Mouse (Mus musculus): ENCODE measurements around the gene Tjap1. TPM values are rescaled to one million over a fixed set of nuclear protein-coding genes. Genes with fewer than 3 reads are reported as not detected.

Gene Tjap1
- polyA plus RNA-seq, 1 experiment from 2014 or later, result 46.4 TPM

DNA sequence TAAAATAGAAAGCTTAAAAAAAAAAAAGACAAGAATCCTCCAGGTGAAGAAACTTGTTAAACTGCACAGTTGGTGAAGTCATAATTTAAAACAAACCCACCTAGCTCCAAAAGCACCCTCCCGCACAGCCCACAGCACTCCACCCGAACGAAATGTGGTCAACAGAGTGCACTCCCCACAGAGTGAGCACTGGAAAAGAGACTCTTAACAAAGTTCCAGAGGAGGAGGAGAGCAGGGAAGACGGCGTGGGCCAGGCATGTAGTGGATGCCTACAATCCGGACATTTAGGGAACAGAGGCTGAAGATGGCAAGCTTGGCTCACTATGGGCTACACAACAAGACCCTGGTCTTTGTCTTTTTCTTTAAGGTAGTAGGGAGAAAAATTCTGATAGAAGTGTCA, 7.8 kb downstream of the Tjap1 start:
- Histone ChIP-seq H3K27me3 (ENCODE audit: control insufficient read depth, insufficient read depth, low read length) (no peaks in the 10 kb centered on the region), H3K4me3 (ENCODE audit: low read depth, low read length) (no peak overlapping the region), H3K9ac (replicated peaks; ENCODE audit: low read depth, low read length) (no peak overlapping the region), H3K9me3 (ENCODE audit: control insufficient read depth, low read depth, low read length) (no peaks in the 10 kb centered on the region), H3K36me3 (ENCODE audit: control insufficient read depth, insufficient read depth, low read length) (peaks cover 58% of the 10 kb centered on the region), H3K27ac (ENCODE audit: low read length) (no peak overlapping the region), H3K4me2 (replicated peaks; ENCODE audit: low read depth, low read length) (no peak overlapping the region), H3K4me1 (ENCODE audit: control insufficient read depth, insufficient read depth, low read length) (no peaks in the 10 kb centered on the region)
- WGBS, result 89% methylated on average over 6 of the region's 6 CpGs
- ATAC-seq (ENCODE audit: insufficient number of reproducible peaks, insufficient read depth, low FRiP score, low read depth), result no peak

DNA sequence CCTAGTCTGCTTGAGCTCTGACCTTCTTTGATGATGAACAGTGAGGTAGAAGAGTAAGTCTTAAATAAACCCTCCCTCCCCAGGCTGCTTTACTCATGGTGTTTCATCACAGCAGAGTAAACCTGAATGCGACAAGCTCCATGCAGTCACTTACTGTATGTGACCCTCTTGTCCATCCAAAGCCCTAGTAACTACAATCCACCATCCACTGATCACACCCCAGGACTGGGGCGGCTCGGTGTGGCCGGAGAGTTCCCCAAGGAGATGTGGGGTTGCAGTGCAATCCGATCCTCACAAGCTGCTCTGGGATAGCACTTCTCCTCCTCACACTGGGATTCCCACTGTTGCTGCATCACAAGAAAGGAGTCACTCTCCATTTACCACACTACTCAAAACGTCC, 8.4 kb downstream of the Tjap1 start:
- no peak for ATAC-seq (ENCODE audit: insufficient number of reproducible peaks, insufficient read depth, low FRiP score, low read depth)
- Histone ChIP-seq H3K36me3 (ENCODE audit: control insufficient read depth, insufficient read depth, low read length) (peaks cover 59% of the 10 kb centered on the region), H3K4me1 (ENCODE audit: control insufficient read depth, insufficient read depth, low read length) (no peaks in the 10 kb centered on the region), H3K27me3 (ENCODE audit: control insufficient read depth, insufficient read depth, low read length) (no peaks in the 10 kb centered on the region), H3K27ac (ENCODE audit: low read length) (no peak overlapping the region), H3K4me2 (replicated peaks; ENCODE audit: low read depth, low read length) (no peak overlapping the region), H3K9ac (replicated peaks; ENCODE audit: low read depth, low read length) (no peak overlapping the region), H3K4me3 (ENCODE audit: low read depth, low read length) (no peak overlapping the region), H3K9me3 (ENCODE audit: control insufficient read depth, low read depth, low read length) (no peaks in the 10 kb centered on the region)
- WGBS, result 61% methylated on average over 6 of the region's 6 CpGs

DNA sequence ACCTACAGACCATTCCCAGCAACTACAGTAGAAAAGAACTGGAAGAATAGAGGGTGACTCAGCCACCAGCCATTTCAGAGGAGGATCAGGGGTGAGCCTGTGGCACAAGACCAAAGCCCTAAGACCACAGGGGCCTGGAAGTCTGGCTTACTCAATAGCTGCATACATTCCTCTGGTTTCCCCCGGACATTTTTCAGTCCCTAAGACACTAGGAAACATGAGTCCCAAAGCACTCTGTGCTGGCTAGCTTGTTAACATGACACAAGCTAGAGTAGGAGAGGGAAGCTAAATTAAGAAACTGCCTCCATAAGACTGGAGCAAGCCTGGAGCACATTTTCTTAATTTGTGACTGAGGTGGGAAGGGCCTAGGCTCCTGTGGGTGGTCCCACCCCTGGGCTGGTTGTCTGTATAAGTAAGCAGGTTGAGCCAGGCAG, 9.0 kb downstream of the Tjap1 start:
- Histone ChIP-seq H3K4me3 (ENCODE audit: low read depth, low read length) (no peak overlapping the region), H3K27ac (ENCODE audit: low read length) (no peak overlapping the region), H3K4me2 (replicated peaks; ENCODE audit: low read depth, low read length) (no peak overlapping the region), H3K9me3 (ENCODE audit: control insufficient read depth, low read depth, low read length) (no peaks in the 10 kb centered on the region), H3K4me1 (ENCODE audit: control insufficient read depth, insufficient read depth, low read length) (no peaks in the 10 kb centered on the region), H3K36me3 (ENCODE audit: control insufficient read depth, insufficient read depth, low read length) (peaks cover 56% of the 10 kb centered on the region), H3K27me3 (ENCODE audit: control insufficient read depth, insufficient read depth, low read length) (no peaks in the 10 kb centered on the region), H3K9ac (replicated peaks; ENCODE audit: low read depth, low read length) (no peak overlapping the region)
- no peak for ATAC-seq (ENCODE audit: insufficient number of reproducible peaks, insufficient read depth, low FRiP score, low read depth)
- WGBS, result 76% methylated on average over 1 of the region's 1 CpGs

DNA sequence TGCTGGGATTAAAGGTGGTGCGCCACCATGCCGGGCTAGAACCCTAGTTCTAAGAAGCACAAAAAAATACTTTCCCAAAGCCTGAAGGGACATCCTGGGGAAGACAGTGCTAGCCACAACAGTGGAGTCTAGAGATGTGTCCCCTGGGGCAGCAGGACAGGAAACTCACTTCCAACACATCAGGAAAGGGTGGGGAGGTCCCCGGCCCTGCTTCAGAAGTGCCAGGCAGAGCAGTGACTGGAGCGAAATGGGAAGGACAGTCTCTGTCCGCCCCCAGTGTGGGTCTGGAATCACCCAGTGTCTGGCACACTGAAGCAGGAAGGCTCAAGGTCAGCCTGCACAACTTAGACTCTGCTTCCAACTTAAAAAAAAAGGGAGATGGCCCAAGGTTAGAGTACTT, 10.2 kb downstream of the Tjap1 start:
- Histone ChIP-seq H3K36me3 (ENCODE audit: control insufficient read depth, insufficient read depth, low read length) (peaks cover 47% of the 10 kb centered on the region), H3K4me1 (ENCODE audit: control insufficient read depth, insufficient read depth, low read length) (no peaks in the 10 kb centered on the region), H3K27me3 (ENCODE audit: control insufficient read depth, insufficient read depth, low read length) (no peaks in the 10 kb centered on the region), H3K27ac (ENCODE audit: low read length) (no peak overlapping the region), H3K4me3 (ENCODE audit: low read depth, low read length) (no peak overlapping the region), H3K4me2 (replicated peaks; ENCODE audit: low read depth, low read length) (no peak overlapping the region), H3K9ac (replicated peaks; ENCODE audit: low read depth, low read length) (no peak overlapping the region), H3K9me3 (ENCODE audit: control insufficient read depth, low read depth, low read length) (no peaks in the 10 kb centered on the region)
- 85% methylated on average over 5 of the region's 5 CpGs for WGBS
- ATAC-seq (ENCODE audit: insufficient number of reproducible peaks, insufficient read depth, low FRiP score, low read depth), result no peak

DNA sequence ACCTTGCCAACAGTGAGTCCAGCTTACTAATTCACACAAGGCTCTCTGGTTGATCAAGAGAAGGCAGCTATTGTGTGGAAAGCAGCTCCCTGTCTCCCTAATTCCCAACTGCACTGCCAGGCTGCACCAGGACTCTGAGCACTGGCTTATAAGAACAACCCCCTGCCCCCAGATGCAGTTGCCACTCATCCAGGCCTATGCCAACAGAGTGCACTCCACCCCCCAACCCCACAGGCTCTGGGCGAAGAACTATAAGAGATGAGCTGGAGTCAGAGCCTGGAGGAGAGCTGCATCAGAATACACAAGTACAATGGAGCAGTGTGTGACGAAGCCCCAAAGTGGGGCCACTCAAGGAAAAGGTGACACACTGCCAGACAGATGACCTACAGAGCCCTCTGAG, 10.8 kb downstream of the Tjap1 start:
- H3K36me3 ChIP-seq (ENCODE audit: control insufficient read depth, insufficient read depth, low read length), result peaks cover 47% of the 10 kb centered on the region
- H3K4me1 ChIP-seq (ENCODE audit: control insufficient read depth, insufficient read depth, low read length), result no peaks in the 10 kb centered on the region
- ATAC-seq (ENCODE audit: insufficient number of reproducible peaks, insufficient read depth, low FRiP score, low read depth), result no peak
- H3K4me2 ChIP-seq (replicated peaks; ENCODE audit: low read depth, low read length), result no peak overlapping the region
- no peak overlapping the region for H3K27ac ChIP-seq (ENCODE audit: low read length)
- H3K4me3 ChIP-seq (ENCODE audit: low read depth, low read length), result no peak overlapping the region
- H3K9ac ChIP-seq (replicated peaks; ENCODE audit: low read depth, low read length), result no peak overlapping the region
- no peaks in the 10 kb centered on the region for H3K9me3 ChIP-seq (ENCODE audit: control insufficient read depth, low read depth, low read length)
- H3K27me3 ChIP-seq (ENCODE audit: control insufficient read depth, insufficient read depth, low read length), result no peaks in the 10 kb centered on the region
- WGBS, result 83% methylated on average over 2 of the region's 2 CpGs

DNA sequence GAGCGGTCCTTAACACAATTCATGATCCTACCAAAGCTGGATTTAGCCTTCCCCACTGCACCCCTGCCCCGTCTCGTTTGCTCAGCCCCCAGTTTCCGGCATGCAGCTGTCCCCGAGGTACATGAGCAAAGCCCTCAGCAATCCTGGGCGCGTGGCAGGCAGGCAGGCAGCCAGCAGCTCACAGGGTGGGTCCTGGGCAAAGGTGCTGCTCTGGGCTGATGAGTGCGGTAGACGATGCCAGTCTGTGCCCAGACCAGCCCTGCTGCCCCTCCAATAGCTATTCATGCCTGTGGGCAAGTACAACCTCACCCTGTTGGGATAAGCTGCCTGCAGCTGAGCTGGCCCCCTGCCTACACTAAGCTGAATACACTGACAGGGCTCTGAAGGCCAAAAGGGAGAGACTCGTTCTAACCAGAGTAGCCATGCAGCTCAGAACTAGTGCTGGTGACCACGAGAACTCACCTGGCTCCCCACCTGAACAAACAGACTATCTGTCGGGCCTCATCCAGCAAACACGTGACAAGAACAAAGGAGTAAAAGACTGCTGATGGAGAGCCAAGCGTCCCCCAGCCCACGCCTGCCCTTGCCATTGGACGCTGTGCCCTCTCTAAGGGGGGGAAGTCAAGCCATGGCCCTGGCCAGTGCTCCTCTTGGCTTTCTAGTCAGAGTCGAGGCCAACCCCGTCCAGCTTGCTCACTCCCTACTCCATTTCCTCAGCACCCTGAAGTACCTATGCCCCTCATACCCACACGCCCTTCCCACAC, 12.9 kb downstream of the Tjap1 start:
- H3K4me2 ChIP-seq (replicated peaks; ENCODE audit: low read depth, low read length), result no peak overlapping the region
- H3K4me3 ChIP-seq (ENCODE audit: low read depth, low read length), result no peak overlapping the region
- no peak overlapping the region for H3K27ac ChIP-seq (ENCODE audit: low read length)
- H3K9me3 ChIP-seq (ENCODE audit: control insufficient read depth, low read depth, low read length), result no peaks in the 10 kb centered on the region
- no peak overlapping the region for H3K9ac ChIP-seq (replicated peaks; ENCODE audit: low read depth, low read length)
- 77% methylated on average over 19 of the region's 19 CpGs for WGBS
- peaks cover 46% of the 10 kb centered on the region for H3K36me3 ChIP-seq (ENCODE audit: control insufficient read depth, insufficient read depth, low read length)
- H3K4me1 ChIP-seq (ENCODE audit: control insufficient read depth, insufficient read depth, low read length), result no peaks in the 10 kb centered on the region
- no peaks in the 10 kb centered on the region for H3K27me3 ChIP-seq (ENCODE audit: control insufficient read depth, insufficient read depth, low read length)
- no peak for ATAC-seq (ENCODE audit: insufficient number of reproducible peaks, insufficient read depth, low FRiP score, low read depth)

DNA sequence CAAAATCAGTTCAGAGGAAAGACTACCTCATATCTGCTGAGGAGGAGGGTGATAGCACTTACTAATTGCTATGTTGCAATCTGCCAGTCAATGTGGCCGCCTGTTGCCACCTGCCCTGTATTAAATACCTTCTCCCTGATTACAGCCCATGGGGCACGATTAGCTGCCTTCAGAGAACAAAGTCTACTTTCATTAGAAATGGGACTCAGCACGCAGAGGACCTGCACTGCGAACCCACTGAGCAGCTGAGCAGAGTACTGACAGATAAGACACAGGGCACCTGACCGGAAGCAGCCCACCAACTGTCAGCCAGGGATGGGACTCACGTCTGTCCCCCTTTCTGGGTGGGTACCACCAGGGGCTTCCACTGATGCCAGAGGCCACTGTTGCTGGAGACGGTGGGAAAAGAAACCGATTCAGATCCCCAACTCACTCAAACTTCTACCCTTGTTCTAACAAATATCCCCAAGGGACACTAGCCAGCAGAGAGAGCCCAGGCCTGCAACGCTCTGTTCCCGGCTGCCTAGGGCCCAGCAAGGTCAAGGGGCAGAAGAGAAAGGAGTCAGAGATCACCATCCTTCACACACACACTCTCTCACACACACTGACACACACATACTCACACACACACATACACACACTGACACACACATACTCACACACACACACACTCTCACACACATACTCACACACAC, 14.7 kb downstream of the Tjap1 start:
- H3K9ac ChIP-seq (replicated peaks; ENCODE audit: low read depth, low read length), result no peak overlapping the region
- H3K4me3 ChIP-seq (ENCODE audit: low read depth, low read length), result no peak overlapping the region
- 75% methylated on average over 10 of the region's 10 CpGs for WGBS
- H3K27ac ChIP-seq (ENCODE audit: low read length), result no peak overlapping the region
- H3K4me2 ChIP-seq (replicated peaks; ENCODE audit: low read depth, low read length), result no peak overlapping the region
- H3K4me1 ChIP-seq (ENCODE audit: control insufficient read depth, insufficient read depth, low read length), result no peaks in the 10 kb centered on the region
- no peaks in the 10 kb centered on the region for H3K27me3 ChIP-seq (ENCODE audit: control insufficient read depth, insufficient read depth, low read length)
- H3K9me3 ChIP-seq (ENCODE audit: control insufficient read depth, low read depth, low read length), result no peaks in the 10 kb centered on the region
- no peak for ATAC-seq (ENCODE audit: insufficient number of reproducible peaks, insufficient read depth, low FRiP score, low read depth)
- peaks cover 52% of the 10 kb centered on the region for H3K36me3 ChIP-seq (ENCODE audit: control insufficient read depth, insufficient read depth, low read length)

DNA sequence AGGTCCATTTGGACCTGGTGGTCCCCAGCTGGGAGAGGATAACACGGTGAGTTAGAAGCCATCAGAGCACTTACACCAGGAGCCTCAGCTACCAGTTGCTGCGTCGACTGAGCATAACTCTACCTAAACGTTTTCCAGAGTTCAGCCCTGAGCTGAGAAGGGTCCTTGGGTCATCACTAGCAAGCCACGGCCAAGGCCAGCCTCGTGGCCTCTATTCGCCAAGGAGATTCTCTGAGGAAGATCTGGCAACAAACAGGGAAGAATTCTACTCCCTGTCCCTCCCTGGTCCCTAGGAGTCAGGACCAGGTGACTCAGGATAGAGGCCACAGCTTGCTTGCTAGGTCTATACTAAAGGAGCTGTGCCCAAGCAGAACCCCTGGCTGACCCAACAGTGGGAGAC, 15.3 kb downstream of the Tjap1 start:
- Histone ChIP-seq H3K4me2 (replicated peaks; ENCODE audit: low read depth, low read length) (no peak overlapping the region), H3K4me1 (ENCODE audit: control insufficient read depth, insufficient read depth, low read length) (no peaks in the 10 kb centered on the region), H3K9me3 (ENCODE audit: control insufficient read depth, low read depth, low read length) (no peaks in the 10 kb centered on the region), H3K27ac (ENCODE audit: low read length) (no peak overlapping the region), H3K36me3 (ENCODE audit: control insufficient read depth, insufficient read depth, low read length) (peaks cover 56% of the 10 kb centered on the region), H3K4me3 (ENCODE audit: low read depth, low read length) (no peak overlapping the region), H3K27me3 (ENCODE audit: control insufficient read depth, insufficient read depth, low read length) (no peaks in the 10 kb centered on the region), H3K9ac (replicated peaks; ENCODE audit: low read depth, low read length) (no peak overlapping the region)
- no peak for ATAC-seq (ENCODE audit: insufficient number of reproducible peaks, insufficient read depth, low FRiP score, low read depth)
- 72% methylated on average over 7 of the region's 7 CpGs for WGBS
